Mouse (Mus musculus) thymus, adult 2 months (tissue): ENCODE results near the gene Odc1. TPM values are rescaled to one million over a fixed set of nuclear protein-coding genes. Genes with fewer than 3 reads are reported as not detected.
A peak's percentile ranks its signal among the peaks of the same experiment; 100 is the strongest.
"Not testable (repeated sequence)": the region's sequence is repeated elsewhere in the genome, so short reads cannot be mapped to it uniquely, and the experiment has no call there.

Experiments
- DNase-seq: peaks from one replicate; pipeline ENCODE4 v3.0.0; 2021
- H3K27ac ChIP-seq: fragments of 200-500 bp; 2 replicates; pipeline ENCODE4 v1.5.1; 2012; ENCODE audit warnings: low read length, control low read depth; ENCODE audit not compliant: control insufficient read depth, insufficient read depth
- H3K27me3 ChIP-seq: fragments of 200-500 bp; 2 replicates; pipeline ENCODE4 v1.6.1; 2012; ENCODE audit warnings: mild to moderate bottlenecking, low read length, moderate library complexity, mixed read lengths; ENCODE audit not compliant: control insufficient read depth, insufficient read depth
- H3K36me3 ChIP-seq: fragments of 200-500 bp; 2 replicates; pipeline ENCODE4 v1.6.1; 2012; ENCODE audit warnings: mild to moderate bottlenecking, low read length, moderate library complexity; ENCODE audit not compliant: control insufficient read depth, insufficient read depth
- H3K4me1 ChIP-seq: fragments of 200-500 bp; replicated peaks from 2 replicates; pipeline ENCODE4 v1.6.1; 2012; ENCODE audit warnings: low read length; ENCODE audit not compliant: control insufficient read depth, insufficient read depth
- H3K4me3 ChIP-seq: fragments of 200-500 bp; 2 replicates; pipeline ENCODE4 v1.5.1; 2012; ENCODE audit warnings: mild to moderate bottlenecking, low read length, control low read depth, moderate library complexity; ENCODE audit not compliant: control insufficient read depth, insufficient read depth
- CTCF ChIP-seq: fragments of 200-500 bp; IDR thresholded peaks from 2 replicates; pipeline ENCODE4 v1.5.1; 2012; ENCODE audit warnings: mild to moderate bottlenecking, control low read depth, low read length, moderate library complexity, borderline replicate concordance; ENCODE audit not compliant: control insufficient read depth, poor library complexity, insufficient read depth; ENCODE audit errors: extremely low read depth
- POLR2A ChIP-seq: fragments of 200-500 bp; IDR thresholded peaks from 2 replicates; pipeline ENCODE4 v1.6.1; 2012; ENCODE audit warnings: mild to moderate bottlenecking, low read length, control low read depth, moderate library complexity; ENCODE audit not compliant: control insufficient read depth, poor library complexity, insufficient read depth; ENCODE audit errors: extremely low read depth
- WGBS: fragments of 180-500 bp; shearing (Covaris S2); methylation state at CpG from one replicate; pipeline ENCODE4 v1.1.7; 2018; 5-methylcytosine and 5-hydroxymethylcytosine counted together
- polyA plus RNA-seq: library from polyadenylated mRNA; depleted of rRNA; stranded (reverse); fragments of >200 nt; gene quantifications from 2 replicates; pipeline ENCODE4 v1.2.3, GENCODE M21; 2012

Odc1 gene
- polyA plus RNA-seq, 1 experiment = 71.1 TPM

DNA sequence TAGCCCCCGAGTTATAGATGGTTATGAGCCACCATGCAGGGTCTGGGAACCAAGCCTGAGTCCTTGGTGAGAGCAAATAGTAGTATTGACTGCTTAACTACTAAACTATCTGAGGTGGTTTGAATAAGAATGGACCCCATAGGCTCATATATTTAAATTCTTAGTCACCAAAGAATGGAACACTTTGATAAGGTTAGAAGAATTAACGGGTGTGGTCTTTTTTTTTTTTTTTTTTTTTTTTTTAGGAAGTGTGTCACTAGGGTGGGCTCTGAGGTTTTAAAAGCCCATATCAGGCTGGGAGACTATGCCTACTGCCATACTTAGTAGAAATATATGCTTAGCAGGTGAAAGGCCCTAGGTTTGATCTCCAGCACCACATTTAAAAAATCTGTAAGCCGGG is 8.4 kb upstream of the Odc1 start:
- Histone ChIP-seq H3K27me3 (no peaks in the 10 kb centered on the region), H3K36me3 (no peaks in the 10 kb centered on the region), H3K4me3 (no peak overlapping the region), H3K27ac (no peak overlapping the region), H3K4me1 (no peaks in the 10 kb centered on the region)
- TF ChIP-seq POLR2A (no peak), CTCF (no peak)
- DNase-seq = no peak
- WGBS = 93% methylated on average over 3 of the region's 3 CpGs

DNA sequence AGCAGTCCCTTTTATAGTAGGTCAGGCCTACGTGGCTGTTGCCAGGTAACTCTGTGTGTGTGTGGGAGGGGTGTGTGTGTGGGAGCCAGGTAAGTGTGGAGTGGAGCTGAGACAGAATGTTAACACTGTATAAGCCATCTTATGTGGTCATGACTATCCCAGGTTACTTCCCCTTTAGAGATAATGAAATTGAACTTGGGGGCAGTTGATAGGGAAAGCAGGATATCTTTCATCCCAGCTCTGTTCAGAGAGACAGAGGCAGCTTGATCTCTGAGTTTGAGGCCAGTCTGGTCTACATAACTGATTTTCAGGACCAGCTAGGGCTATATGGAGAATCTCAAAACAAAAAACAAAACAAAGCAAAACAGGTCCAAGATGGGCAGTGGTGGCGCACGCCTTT is 7.4 kb upstream of the Odc1 start:
- TF ChIP-seq POLR2A (no peak), CTCF (no peak)
- no peaks in the 10 kb centered on the region for H3K36me3 ChIP-seq
- DNase-seq = no peak
- 88% methylated on average over 3 of the region's 3 CpGs for WGBS
- H3K4me3 ChIP-seq = no peak overlapping the region
- no peaks in the 10 kb centered on the region for H3K27me3 ChIP-seq
- no peak overlapping the region for H3K27ac ChIP-seq
- H3K4me1 ChIP-seq = no peaks in the 10 kb centered on the region

DNA sequence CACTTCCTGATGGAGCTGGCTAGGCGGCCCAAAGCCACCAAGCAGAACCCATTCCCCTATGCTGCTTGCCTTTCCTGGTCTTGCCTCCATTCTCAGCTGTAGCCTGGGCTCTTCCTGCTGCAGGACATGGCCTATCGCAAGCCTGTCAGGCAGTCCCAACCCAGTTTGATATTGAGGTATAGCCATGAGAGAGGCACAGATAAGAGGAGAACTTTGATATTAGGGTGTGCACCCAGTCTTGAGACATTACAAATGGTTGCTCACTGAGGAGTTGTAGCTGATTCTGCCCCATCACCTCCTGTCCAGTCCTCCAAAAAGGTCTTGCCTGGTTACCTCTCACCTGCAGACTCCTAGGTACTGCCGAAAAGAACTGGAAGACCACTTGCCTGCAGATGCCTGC is 6.5 kb upstream of the Odc1 start:
- Histone ChIP-seq H3K4me3 (no peak overlapping the region), H3K36me3 (no peaks in the 10 kb centered on the region), H3K27me3 (no peaks in the 10 kb centered on the region), H3K27ac (no peak overlapping the region), H3K4me1 (no peaks in the 10 kb centered on the region)
- DNase-seq = no peak
- 94% methylated on average over 3 of the region's 3 CpGs for WGBS
- no peak for TF ChIP-seq POLR2A
- no peak for TF ChIP-seq CTCF

DNA sequence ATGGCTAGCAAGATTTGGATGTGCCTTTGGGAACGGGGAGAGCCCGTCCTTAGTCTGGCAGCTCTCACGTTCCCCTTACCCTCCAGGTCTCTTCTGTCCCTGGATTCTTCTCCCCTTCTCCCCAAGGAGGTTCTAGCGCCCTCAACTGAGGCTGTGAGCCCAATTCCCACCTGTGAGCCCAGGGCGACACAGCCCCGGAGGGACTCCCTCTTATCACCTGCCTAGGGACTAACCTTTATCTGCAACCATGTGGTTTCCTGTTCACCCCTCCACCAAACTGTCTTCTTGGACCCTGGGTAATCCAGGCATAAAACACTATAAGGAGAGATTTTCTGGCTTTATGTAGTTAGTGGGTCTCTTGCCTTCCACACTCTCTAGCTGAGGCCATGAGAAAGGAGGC is 5.6 kb upstream of the Odc1 start:
- WGBS = 65% methylated on average over 6 of the region's 6 CpGs
- DNase-seq = no peak
- TF ChIP-seq POLR2A (no peak), CTCF (no peak)

DNA sequence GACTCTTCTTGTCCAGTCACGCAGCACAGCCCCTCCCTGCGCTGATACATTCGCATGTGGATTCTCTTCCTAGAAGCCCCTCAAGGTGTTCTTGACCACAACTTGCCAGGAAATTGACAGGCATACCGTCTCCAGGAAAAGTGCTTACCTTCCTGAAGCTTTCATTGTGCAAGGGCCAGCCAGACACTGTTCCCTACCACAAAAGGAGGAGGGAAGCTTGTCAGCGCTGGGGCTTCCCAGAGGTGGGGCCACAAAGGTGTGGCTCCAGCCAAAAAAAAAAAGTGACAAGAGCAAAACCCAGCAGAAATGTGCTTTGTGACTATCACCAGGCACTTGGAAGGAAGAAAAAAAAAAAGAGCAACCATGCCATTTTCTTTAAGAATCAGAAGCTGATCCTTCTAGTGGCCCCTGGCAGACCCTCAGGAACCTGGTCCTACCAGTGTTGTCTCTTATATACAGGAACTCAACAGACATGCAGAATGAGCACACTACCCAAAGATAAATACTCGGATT is 4.5 kb upstream of the Odc1 start:
- DNase-seq = no peak
- WGBS = 58% methylated on average over 6 of the region's 6 CpGs
- peaks cover 3% of the 10 kb centered on the region; the same call in 1 of the 2 replicates for H3K4me1 ChIP-seq
- H3K27me3 ChIP-seq = no peaks in the 10 kb centered on the region
- no peak for TF ChIP-seq POLR2A
- TF ChIP-seq CTCF = no peak
- H3K27ac ChIP-seq = no peak overlapping the region
- H3K4me3 ChIP-seq = no peak overlapping the region
- no peaks in the 10 kb centered on the region for H3K36me3 ChIP-seq

More for the DNA sequence above, 5.6 kb upstream of the Odc1 start:
- Histone ChIP-seq H3K27ac (no peak overlapping the region), H3K27me3 (no peaks in the 10 kb centered on the region), H3K4me3 (no peak overlapping the region), H3K4me1 (peaks cover under 1% of the 10 kb centered on the region; the same call in 1 of the 2 replicates), H3K36me3 (no peaks in the 10 kb centered on the region)

DNA sequence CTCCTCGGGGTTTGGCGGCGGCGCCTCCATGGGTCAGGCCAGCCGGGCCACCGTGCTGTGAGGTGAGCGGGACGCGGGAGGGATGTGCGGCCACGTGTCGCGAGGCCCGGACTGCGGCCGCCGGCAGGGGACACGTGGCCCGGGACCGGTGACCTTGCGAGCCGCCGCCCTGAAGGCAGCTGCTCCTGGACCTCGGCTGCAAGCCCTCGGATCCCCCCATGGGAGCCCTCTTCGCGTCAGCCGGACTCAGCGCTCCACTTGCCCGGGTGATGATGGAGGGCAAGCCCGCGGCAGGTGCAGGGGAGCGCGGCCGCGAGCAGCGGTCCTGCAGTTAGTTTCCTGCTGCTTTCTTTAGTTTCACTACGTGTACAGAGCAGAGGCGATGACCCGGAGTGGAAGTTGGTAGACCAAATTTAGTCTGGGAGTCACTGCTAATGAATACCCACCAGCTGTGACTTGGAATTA is 545 bp downstream of the Odc1 start:
- H3K4me3 ChIP-seq = peak overlapping the region; percentile 88
- H3K36me3 ChIP-seq = no peaks in the 10 kb centered on the region; the same call in 1 of the 2 replicates
- peaks cover 6% of the 10 kb centered on the region for H3K4me1 ChIP-seq
- DNase-seq = no peak
- TF ChIP-seq POLR2A = peak; percentile 4; the same call in 1 of the 2 replicates
- TF ChIP-seq CTCF = no peak
- H3K27ac ChIP-seq = no peak overlapping the region
- WGBS = 1% methylated on average over 37 of the region's 40 CpGs
- H3K27me3 ChIP-seq = no peaks in the 10 kb centered on the region

DNA sequence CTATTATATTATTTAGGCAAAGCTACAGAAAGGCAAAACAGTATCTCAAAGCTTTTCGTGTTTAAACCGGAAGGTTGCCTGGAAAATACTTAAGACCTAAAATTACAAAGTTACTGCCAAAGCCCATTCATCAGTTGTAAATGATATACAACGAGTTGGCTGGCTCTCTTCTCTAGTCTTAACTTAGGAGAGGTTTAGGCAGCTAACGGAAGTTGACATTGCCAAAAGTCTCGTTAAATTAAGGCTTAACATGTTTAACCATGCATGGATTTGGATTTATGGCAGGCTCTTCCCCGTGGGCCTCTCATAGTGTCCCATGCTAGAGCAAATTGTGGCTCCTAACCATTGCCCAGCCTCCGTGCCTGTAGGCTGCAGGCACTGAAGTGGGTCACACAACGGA is 1.3 kb downstream of the Odc1 start:
- 24% methylated on average over 8 of the region's 8 CpGs for WGBS
- DNase-seq = no peak
- TF ChIP-seq CTCF (no peak), POLR2A (no peak)
- H3K27me3 ChIP-seq = no peaks in the 10 kb centered on the region
- H3K4me3 ChIP-seq = no peak overlapping the region
- H3K36me3 ChIP-seq = no peaks in the 10 kb centered on the region; the same call in 1 of the 2 replicates
- H3K4me1 ChIP-seq = peaks cover 6% of the 10 kb centered on the region
- no peak overlapping the region for H3K27ac ChIP-seq

DNA sequence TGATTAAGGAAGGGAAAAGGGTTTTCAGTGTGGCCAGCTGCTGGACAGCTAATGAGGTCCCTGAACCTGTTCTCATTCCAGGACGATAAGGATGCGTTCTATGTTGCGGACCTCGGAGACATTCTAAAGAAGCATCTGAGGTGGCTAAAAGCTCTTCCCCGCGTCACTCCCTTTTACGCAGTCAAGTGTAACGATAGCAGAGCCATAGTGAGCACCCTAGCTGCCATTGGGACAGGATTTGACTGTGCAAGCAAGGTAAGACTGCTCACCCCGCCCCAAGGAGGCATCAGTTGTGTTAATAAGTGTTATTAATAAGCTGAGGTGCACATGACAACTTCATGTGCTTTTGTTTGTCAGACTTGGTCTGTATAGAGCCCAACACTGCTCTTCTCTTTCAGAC is 3.0 kb downstream of the Odc1 start:
- not testable (repeated sequence) for H3K36me3 ChIP-seq, DNase-seq, H3K4me1 ChIP-seq, H3K27ac ChIP-seq, H3K27me3 ChIP-seq, H3K4me3 ChIP-seq
- WGBS = 96% methylated on average over 9 of the region's 9 CpGs
